Mouse (Mus musculus): Measurements from ENCODE around the gene H2al1h. TPM values are rescaled to one million over a fixed set of nuclear protein-coding genes. Genes with fewer than 3 reads are reported as not detected.

Gene H2al1h
- polyA plus RNA-seq, 1 experiment, result not detected

DNA sequence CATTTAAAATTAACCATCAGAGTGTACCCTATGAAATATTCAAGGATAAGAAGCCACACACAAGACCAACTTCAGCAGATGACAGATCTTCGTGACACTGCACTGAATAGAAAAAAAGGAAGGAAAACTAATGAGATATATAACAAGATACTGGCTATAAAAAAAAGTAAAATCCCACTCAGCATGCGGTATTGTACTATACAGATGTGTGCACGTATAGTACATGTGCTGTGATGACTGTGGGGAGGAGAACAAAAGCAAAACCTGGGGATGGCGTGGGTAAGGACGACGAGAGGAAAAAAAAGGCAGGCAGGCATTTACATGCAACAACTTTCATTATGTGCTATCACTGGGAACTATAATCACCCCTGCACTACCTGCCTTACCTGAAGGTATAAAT, 39.5 kb downstream of the H2al1h start:
- TF ChIP-seq GATA1 (IDR thresholded peaks at IDR 0.05; ENCODE audit: low read length), result no peak

DNA sequence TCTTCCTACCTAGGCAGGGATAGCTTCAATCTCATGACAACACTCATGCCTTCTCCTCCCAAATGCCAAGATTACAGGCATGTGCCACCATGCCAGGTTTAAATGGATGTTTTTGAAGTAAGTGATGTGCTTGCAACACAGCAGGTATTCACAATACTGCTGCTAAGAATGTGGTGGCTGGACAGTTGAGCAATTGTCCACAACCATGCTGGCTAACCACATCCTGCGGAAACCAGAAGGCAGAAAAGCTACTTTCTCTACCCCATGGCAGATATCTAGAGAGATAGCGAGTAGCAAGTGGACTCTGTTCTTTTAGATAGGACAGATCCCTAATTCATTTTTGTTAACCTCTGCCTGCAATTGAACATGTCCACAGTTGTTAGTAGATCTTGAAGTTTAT, 40.0 kb downstream of the H2al1h start:
- TF ChIP-seq GATA1 (IDR thresholded peaks at IDR 0.05; ENCODE audit: low read length), result no peak

- TF ChIP-seq GATA1 (IDR thresholded peaks at IDR 0.05; ENCODE audit: low read length), result no peak
These were observed 42.6 kb downstream of the H2al1h start for GRCm38 (mm10) chrX:11363890-11364289.

GRCm38 (mm10) chrX:11365151-11365550, 43.9 kb downstream of the H2al1h start:
- TF ChIP-seq GATA1 (IDR thresholded peaks at IDR 0.05; ENCODE audit: low read length), result no peak

Other genes starting within 250 kb of the H2al1h start
- not detected in 2 replicates for gene H2al1a, start 22.2 kb upstream of the H2al1h start, polyA plus RNA-seq (2012)
- gene H2al1b, start 19.1 kb upstream of the H2al1h start, polyA plus RNA-seq (2012), result not detected in 2 replicates
- gene H2al1c, start 15.8 kb upstream of the H2al1h start, polyA plus RNA-seq (2012), result not detected in 2 replicates
- gene H2al1d, start 12.7 kb upstream of the H2al1h start, polyA plus RNA-seq (2012), result not detected in 2 replicates
- not detected in 2 replicates for gene H2al1e, start 9.6 kb upstream of the H2al1h start, polyA plus RNA-seq (2012)
- gene H2al1f, start 6.3 kb upstream of the H2al1h start, polyA plus RNA-seq (2012), result not detected in 2 replicates
- gene H2al1g, start 3.2 kb upstream of the H2al1h start, polyA plus RNA-seq (2012), result not detected in 2 replicates
- gene H2al1i, start 3.2 kb downstream of the H2al1h start, polyA plus RNA-seq (2012), result not detected in 2 replicates
- not detected in 2 replicates for gene H2al1j, start 6.3 kb downstream of the H2al1h start, polyA plus RNA-seq (2012)